Comparison of ENCODE assay signal across 18 mouse cellular contexts in the genomic region with DNA sequence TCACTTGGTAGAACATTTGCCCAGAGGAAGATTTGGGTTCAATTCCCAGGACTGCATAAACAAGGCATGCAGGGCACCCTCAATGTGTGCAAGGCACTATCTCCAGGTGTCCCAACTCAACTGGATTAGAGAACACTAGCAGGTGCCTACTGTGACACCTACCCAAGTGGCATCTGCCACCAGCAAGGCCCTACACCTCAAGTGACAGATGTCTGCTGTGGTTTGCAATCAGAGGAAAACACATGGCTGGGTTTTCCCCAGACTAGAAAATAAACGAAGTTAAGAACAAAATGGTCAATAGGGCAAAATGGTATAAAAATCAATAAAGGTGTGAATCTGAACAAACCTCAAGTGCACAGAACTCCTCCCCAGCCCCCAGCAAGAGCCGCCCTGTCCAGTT. TPM values are rescaled to one million over a fixed set of nuclear protein-coding genes. Genes with fewer than 3 reads are reported as not detected.
A peak's percentile ranks its signal among the peaks of the same experiment; 100 is the strongest.
DNase-seq lines count a peak whose midpoint lies in the region; ATAC-seq lines count a peak whose summit lies in the region.
"Had no signal": no experiment of that assay in that cellular context is flagged by ENCODE, and none has a peak within 500 bp of the region (broad histone marks: within the 10 kb centered on the region; RNA-seq: fewer than 3 reads in every experiment).

No protein-coding gene starts in this region.

- no peaks in the 10 kb centered on the region for H3K27me3 ChIP-seq in kidney, embryonic 14.5 days (ENCODE audit: control insufficient read depth, insufficient read depth, low read length)
- no peaks in the 10 kb centered on the region for H3K27me3 ChIP-seq in liver, embryonic 12.5 days (replicated peaks)
- H3K27me3 ChIP-seq: embryonic facial prominence, embryonic 15.5 days; neural tube, embryonic 15.5 days had no signal

- peaks cover 8% of the 10 kb centered on the region; the same call in 1 of the 2 replicates for H3K36me3 ChIP-seq in kidney, embryonic 14.5 days (ENCODE audit: control insufficient read depth, insufficient read depth, low read length)
- peaks cover 33% of the 10 kb centered on the region for H3K36me3 ChIP-seq in liver, embryonic 12.5 days

- no peak overlapping the region for H3K27ac ChIP-seq in kidney, embryonic 14.5 days (ENCODE audit: low read depth, low read length)
- peak overlapping the region; percentile 89 for H3K27ac ChIP-seq in liver, embryonic 12.5 days
- H3K27ac ChIP-seq: embryonic facial prominence, embryonic 15.5 days; neural tube, embryonic 15.5 days had no signal

- H3K9ac ChIP-seq in kidney, embryonic 14.5 days (ENCODE audit: low read depth, low read length), result peak overlapping the region; percentile 19; the same call in 1 of the 2 replicates
- H3K9ac ChIP-seq in liver, embryonic 12.5 days, result peak overlapping the region; percentile 51; the same call in 1 of the 2 replicates
- H3K9ac ChIP-seq: embryonic facial prominence, embryonic 15.5 days; lung, embryonic 14.5 days had no signal

- H3K4me1 ChIP-seq in kidney, embryonic 14.5 days (ENCODE audit: control insufficient read depth, insufficient read depth, low read length), result peaks cover 32% of the 10 kb centered on the region
- H3K4me1 ChIP-seq in liver, embryonic 12.5 days, result peaks cover 85% of the 10 kb centered on the region

- no peaks in the 10 kb centered on the region for H3K9me3 ChIP-seq in kidney, embryonic 14.5 days (ENCODE audit: control insufficient read depth, low read length)
- H3K9me3 ChIP-seq in liver, embryonic 12.5 days (replicated peaks), result no peaks in the 10 kb centered on the region
- H3K9me3 ChIP-seq: embryonic facial prominence, embryonic 15.5 days; neural tube, embryonic 15.5 days had no signal

- H3K4me3 ChIP-seq in kidney, embryonic 14.5 days (ENCODE audit: low read length), result no peak overlapping the region
- H3K4me3 ChIP-seq in liver, embryonic 12.5 days, result no peak overlapping the region
- H3K4me3 ChIP-seq: embryonic facial prominence, embryonic 15.5 days; neural tube, embryonic 15.5 days had no signal

- no peak overlapping the region for H3K4me2 ChIP-seq in kidney, embryonic 14.5 days (replicated peaks; ENCODE audit: low read depth, low read length)
- peak overlapping the region; percentile 62 for H3K4me2 ChIP-seq in liver, embryonic 12.5 days
- H3K4me2 ChIP-seq: embryonic facial prominence, embryonic 15.5 days; lung, embryonic 14.5 days had no signal

- no peak for ATAC-seq in kidney, embryonic 14.5 days (ENCODE audit: low FRiP score, low TSS enrichment)
- ATAC-seq in liver, embryonic 12.5 days, result no peak
- no peak for ATAC-seq in monocyte, adult 5-6 weeks (replicated peaks; ENCODE audit: insufficient number of reproducible peaks, low FRiP score, low TSS enrichment, poor library complexity, severe bottlenecking)
- ATAC-seq: forebrain, embryonic 16.5 days had no signal

- 87% methylated on average over 2 of the region's 2 CpGs for WGBS in kidney, embryonic 14.5 days
- WGBS in liver, embryonic 12.5 days (ENCODE audit: insufficient replicate concordance), result 46% methylated on average over 2 of the region's 2 CpGs

- no peak for DNase-seq in kidney, postnatal 25 days
- DNase-seq in CD8-positive naive resting alpha-beta T cell, adult 2 months (ENCODE audit: low read depth in 2 of 2, low spot score in 2 of 2), result peak; percentile 34 to 39
- DNase-seq in thymus, postnatal 0 days (ENCODE audit: low spot score), result peak; percentile 65
- no peak for DNase-seq in gastrocnemius, postnatal 25 days
- no peak for DNase-seq in adrenal gland, postnatal 4 days (ENCODE audit: low spot score in 2 of 2)
- DNase-seq: cerebellum, postnatal 25 days; gastrocnemius, postnatal 14 days; heart, postnatal 4 days; kidney, adult 18-20 months; lung, embryonic 14.5 days; midbrain, embryonic 14.5 days had no signal

RNA-seq across cellular contexts. Expression of a gene that starts 6.1 kb away (rescaled TPM):
- 487 and 524 TPM in 2 replicates for polyA plus RNA-seq in kidney, embryonic 14.5 days (2014; fragmentation: Nextera tagmentation; extraction: Ambion mirVana)
- 307 and 318 TPM in 2 replicates for polyA plus RNA-seq in liver, embryonic 12.5 days (2016; fragmentation: Nextera tagmentation; extraction: Ambion mirVana)
- 603 and 612 TPM in 2 replicates for polyA plus RNA-seq in thymus, postnatal 0 days (2015; fragmentation: Nextera tagmentation; extraction: Ambion mirVana)
- total RNA-seq in gastrocnemius, postnatal 25 days (2021), result 10 to 100 TPM; 36.9 to 41.2 TPM
- total RNA-seq in monocyte, adult 5-6 weeks (2017), result 230 to 253 TPM (median 234 TPM) in 3 replicates
- total RNA-seq in adrenal gland, postnatal 4 days (2021), result 100 to 1,000 TPM; 149 to 164 TPM

RNA-seq across cellular contexts. Expression of a gene that starts 16.4 kb away (rescaled TPM):
- 75.6 and 76.3 TPM in 2 replicates for polyA plus RNA-seq in kidney, embryonic 14.5 days (2014; fragmentation: Nextera tagmentation; extraction: Ambion mirVana)
- 68.4 and 69.0 TPM in 2 replicates for polyA plus RNA-seq in liver, embryonic 12.5 days (2016; fragmentation: Nextera tagmentation; extraction: Ambion mirVana)
- 210 and 221 TPM in 2 replicates for polyA plus RNA-seq in thymus, postnatal 0 days (2015; fragmentation: Nextera tagmentation; extraction: Ambion mirVana)
- 10 to 100 TPM in 1 of 2 experiments, 1 to 10 TPM in 1; 8.7 to 11.2 TPM for total RNA-seq in gastrocnemius, postnatal 25 days (2021)
- total RNA-seq in monocyte, adult 5-6 weeks (2017), result 154 to 190 TPM (median 179 TPM) in 3 replicates
- total RNA-seq in adrenal gland, postnatal 4 days (2021), result 100 to 1,000 TPM in 1 of 2 experiments, 10 to 100 TPM in 1; 91.6 to 113 TPM

RNA-seq across cellular contexts. Expression of a gene that starts 28.0 kb away (rescaled TPM):
- polyA plus RNA-seq in kidney, embryonic 14.5 days (2014; fragmentation: Nextera tagmentation; extraction: Ambion mirVana), result 1,228 and 1,562 TPM in 2 replicates
- 574 and 585 TPM in 2 replicates for polyA plus RNA-seq in liver, embryonic 12.5 days (2016; fragmentation: Nextera tagmentation; extraction: Ambion mirVana)
- 1,265 and 1,278 TPM in 2 replicates for polyA plus RNA-seq in thymus, postnatal 0 days (2015; fragmentation: Nextera tagmentation; extraction: Ambion mirVana)
- 100 to 1,000 TPM; 119 to 122 TPM for total RNA-seq in gastrocnemius, postnatal 25 days (2021)
- total RNA-seq in monocyte, adult 5-6 weeks (2017), result 356 to 417 TPM (median 357 TPM) in 3 replicates
- 100 to 1,000 TPM; 361 to 374 TPM for total RNA-seq in adrenal gland, postnatal 4 days (2021)

RNA-seq across cellular contexts. Expression of a gene that starts 32.6 kb away (rescaled TPM):
- 5.7 and 7.9 TPM in 2 replicates for polyA plus RNA-seq in kidney, embryonic 14.5 days (2014; fragmentation: Nextera tagmentation; extraction: Ambion mirVana)
- polyA plus RNA-seq in liver, embryonic 12.5 days (2016; fragmentation: Nextera tagmentation; extraction: Ambion mirVana), result 4.0 and 4.2 TPM in 2 replicates
- 30.0 and 34.5 TPM in 2 replicates for polyA plus RNA-seq in thymus, postnatal 0 days (2015; fragmentation: Nextera tagmentation; extraction: Ambion mirVana)
- total RNA-seq in gastrocnemius, postnatal 25 days (2021), result 1 to 10 TPM in 1 of 2 experiments, under 1 TPM in 1; 0.94 to 1.0 TPM
- total RNA-seq in monocyte, adult 5-6 weeks (2017), result 23.8 to 24.6 TPM (median 24.2 TPM) in 3 replicates
- 1 to 10 TPM; 7.6 to 8.5 TPM for total RNA-seq in adrenal gland, postnatal 4 days (2021)

RNA-seq across cellular contexts. Expression of a gene that starts 45.8 kb away (rescaled TPM):
- polyA plus RNA-seq in kidney, embryonic 14.5 days (2014; fragmentation: Nextera tagmentation; extraction: Ambion mirVana), result 9.0 and 10.7 TPM in 2 replicates
- 0.08 and 0.10 TPM in 2 replicates for polyA plus RNA-seq in liver, embryonic 12.5 days (2016; fragmentation: Nextera tagmentation; extraction: Ambion mirVana)
- polyA plus RNA-seq in thymus, postnatal 0 days (2015; fragmentation: Nextera tagmentation; extraction: Ambion mirVana), result 206 and 207 TPM in 2 replicates
- total RNA-seq in gastrocnemius, postnatal 25 days (2021), result not detected
- 0.39 TPM in 1 of 3 replicates, not detected in the others for total RNA-seq in monocyte, adult 5-6 weeks (2017)
- 1 to 10 TPM in 1 of 2 experiments, under 1 TPM in 1; 0.51 to 3.6 TPM for total RNA-seq in adrenal gland, postnatal 4 days (2021)
- total RNA-seq: gastrocnemius, postnatal 14 days; left cerebral cortex, postnatal 10 days had no signal
- polyA plus RNA-seq: forebrain, embryonic 16.5 days; midbrain, embryonic 14.5 days had no signal

Comparison
In these comparisons a context has a peak if more than half of its experiments do, and no peak if none do; other contexts are left out.
1. DNase-seq: peak in CD8-positive naive resting alpha-beta T cell, adult 2 months (2 of 2) and thymus, postnatal 0 days (single experiment); none in kidney, postnatal 25 days (0 of 2), gastrocnemius, postnatal 25 days (single experiment) and adrenal gland, postnatal 4 days (0 of 2).
2. RNA of a gene that starts 16.4 kb away (total RNA-seq): 154 to 190 TPM in monocyte, adult 5-6 weeks and 91.6 to 113 TPM in adrenal gland, postnatal 4 days; 8.7 to 11.2 TPM in gastrocnemius, postnatal 25 days; every median in the first group is over 4 times any median in the second.